Mouse (Mus musculus) Patski (cell line): Measurements from ENCODE around the gene Ank2. TPM values are rescaled to one million over a fixed set of nuclear protein-coding genes. Genes with fewer than 3 reads are reported as not detected.

Experiments used
- ATAC-seq: fragments of 100-300 bp; one replicate; pipeline ENCODE4 v1.8.0; 2021
- CTCF ChIA-PET: fragments of 350-600 bp; sonication (Branson Sonifier 250); formaldehyde crosslinking; loops from one replicate; lab custom pipeline; 2022; ENCODE audit warnings: inconsistent platforms; lab: Charles Lee
- POLR2A ChIA-PET: fragments of 350-600 bp; sonication (Branson Sonifier 250); formaldehyde crosslinking; loops from one replicate; lab custom pipeline; 2022; ENCODE audit warnings: antibody characterized with exemption, inconsistent platforms; lab: Charles Lee
- DNase-seq: peaks from one replicate; pipeline ENCODE4 v3.0.0-alpha.2; 2011; ENCODE audit warnings: low read depth, low spot score
- H3K27me3 ChIP-seq: fragments of 371-371 bp; one replicate; pipeline ENCODE4 v1.5.1; 2021
- CTCF ChIP-seq: fragments of 100-300 bp; IDR thresholded peaks from one replicate; pipeline ENCODE4 v1.5.1; 2021
- in situ Hi-C: fragments of 300-500 bp; cut with MboI; formaldehyde crosslinking; loops from 3 replicates; pipeline ENCODE4 v1.11.1; 2018; ENCODE audit warnings: low pct_unique_long_range_greater_than_20kb, mixed read lengths
- polyA plus RNA-seq: library from polyadenylated mRNA; unstranded; gene quantifications from one replicate; pipeline ENCODE4 v1.2.3, GENCODE M21; 2021

Gene Ank2
- polyA plus RNA-seq: 47.7 TPM

DNA sequence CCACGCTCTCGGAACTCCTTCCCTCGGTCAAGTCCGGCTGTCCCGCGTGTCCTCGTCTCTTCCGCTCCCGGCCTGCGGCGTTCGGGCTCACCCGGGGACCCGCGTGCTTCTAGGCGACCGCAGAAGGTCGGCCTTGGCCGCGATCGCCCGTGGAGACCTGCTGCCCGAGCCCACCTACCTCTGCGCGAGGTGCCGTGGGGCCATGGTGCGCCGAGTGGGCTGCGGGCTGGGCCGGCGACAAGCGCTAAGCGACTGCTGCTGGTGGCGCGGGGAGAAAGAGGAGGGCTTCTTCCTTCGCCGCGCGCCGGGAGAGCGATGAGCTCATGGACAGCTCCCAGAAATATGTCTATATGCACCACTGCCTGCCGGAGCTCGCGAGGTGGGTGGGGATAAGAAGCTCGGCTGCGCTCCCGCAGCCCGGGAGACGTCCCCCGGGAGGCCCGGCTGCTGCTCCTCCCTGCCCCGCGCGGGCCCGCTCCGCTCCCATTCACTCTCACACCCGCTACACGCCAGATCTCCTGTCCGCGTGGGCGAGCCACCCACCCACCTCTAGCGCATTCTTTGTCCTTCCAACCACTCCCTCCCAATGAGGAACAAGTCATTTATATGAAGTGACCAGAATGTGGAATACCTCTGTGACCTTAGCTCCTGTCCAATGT lies at the start of gene Ank2:
Ank2 (minus strand) TSS at position 609 of the 659 bp plus-strand sequence.
- ATAC-seq (peak; percentile 96), DNase-seq (peak; percentile 27)
- POLR2A ChIA-PET: no interaction called here
- TF ChIP-seq CTCF: no peak
- CTCF ChIA-PET: interaction anchor here (0.9 to 2.0 kb wide), 7 partner anchors 11 to 186 kb away, joined by 3 to 6 read pairs (median 3); no protein-coding TSS in a partner anchor
- H3K27me3 ChIP-seq: no peaks in the 10 kb centered on the region
- in situ Hi-C loops: no loop called here

DNA sequence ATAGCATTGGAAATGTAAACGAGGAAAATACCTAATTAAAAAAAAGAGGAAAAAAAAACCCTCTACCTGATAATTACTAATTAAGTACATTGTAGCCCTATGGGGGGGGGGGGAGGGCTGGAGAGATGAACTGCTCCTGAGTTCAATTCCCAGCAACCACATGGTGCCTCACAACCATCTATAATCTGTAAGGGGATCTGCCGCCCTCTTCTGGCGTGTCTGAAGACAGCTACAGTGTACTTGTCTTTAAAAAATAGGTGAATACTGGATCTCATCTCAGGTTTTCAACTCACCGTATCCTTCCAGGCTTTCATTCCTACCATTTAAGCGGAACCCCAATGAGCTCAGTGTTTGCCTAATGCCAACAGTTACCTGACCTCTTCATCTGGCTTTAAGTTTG lies 48.7 kb upstream of the Ank2 start:
- DNase-seq (no peak), ATAC-seq (no peak)
- POLR2A ChIA-PET: no interaction called here
- peak; percentile 68 for TF ChIP-seq CTCF
- CTCF ChIA-PET: interaction anchor here (0.7 to 4.6 kb wide), 19 partner anchors 9 to 370 kb away, joined by 3 to 23 read pairs (median 4); partner anchors contain the start of gene Ank2
- in situ Hi-C loops: no loop called here
- no peaks in the 10 kb centered on the region for H3K27me3 ChIP-seq

DNA sequence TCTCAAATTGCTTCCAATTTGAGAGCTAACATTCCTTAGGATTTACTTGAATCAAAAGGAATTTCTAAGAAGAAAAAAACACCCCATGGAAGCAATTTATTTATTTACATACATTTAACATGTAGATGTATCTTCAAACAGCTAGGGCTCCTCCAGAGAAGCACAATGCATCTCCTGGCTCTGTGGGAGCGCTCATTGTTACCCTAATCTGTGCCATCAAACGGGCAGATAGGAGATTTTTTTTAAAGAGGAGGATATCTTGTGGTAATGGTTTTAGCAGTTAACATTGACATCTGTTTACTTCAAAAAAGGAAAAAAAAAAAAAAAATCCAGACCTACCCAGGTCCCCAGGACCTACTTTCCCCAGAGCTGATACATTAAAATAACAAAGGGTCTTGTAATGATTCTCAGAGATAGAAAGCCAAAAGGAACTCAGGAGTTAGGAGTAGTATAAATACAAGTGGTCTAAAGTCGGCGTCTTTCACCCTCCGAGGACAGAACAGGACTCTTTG lies 45.5 kb upstream of the Ank2 start:
- no peaks in the 10 kb centered on the region for H3K27me3 ChIP-seq
- no peak for DNase-seq
- no peak for ATAC-seq
- TF ChIP-seq CTCF: no peak
- in situ Hi-C loops: loop anchor here (5.0 kb wide), 1 partner anchor 357 kb away; no protein-coding TSS in a partner anchor
- CTCF ChIA-PET: interaction anchor here (1.2 to 1.7 kb wide), 2 partner anchors 90 to 94 kb away, joined by 4 to 6 read pairs; no protein-coding TSS in a partner anchor
- POLR2A ChIA-PET: no interaction called here

DNA sequence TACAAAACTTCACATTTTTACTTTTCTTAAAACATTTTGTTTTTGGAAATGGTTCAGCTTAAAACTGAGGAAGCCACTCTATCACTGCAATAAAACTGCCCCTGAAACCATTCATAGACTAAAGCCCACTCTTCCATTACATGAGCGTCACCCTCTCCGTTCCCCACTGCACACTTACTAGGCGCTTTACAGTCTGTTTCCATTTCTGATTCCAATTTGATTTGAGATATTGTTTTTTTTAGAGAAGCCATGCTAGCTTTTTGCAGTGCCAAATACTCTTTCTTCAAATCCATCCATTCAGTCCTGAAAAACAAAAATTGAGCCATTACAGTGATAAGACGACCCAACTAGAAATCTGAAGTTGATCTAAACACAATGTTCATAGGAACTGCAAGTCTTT lies 44.8 kb upstream of the Ank2 start:
- no peak for ATAC-seq
- ChIA-PET CTCF (interaction anchor here (0.6 to 1.7 kb wide), 4 partner anchors 43 to 234 kb away, joined by 3 to 6 read pairs (median 4); no protein-coding TSS in a partner anchor), POLR2A (no interaction called here)
- in situ Hi-C loops: loop anchor here (5.0 kb wide), 1 partner anchor 357 kb away; no protein-coding TSS in a partner anchor
- TF ChIP-seq CTCF: no peak
- no peaks in the 10 kb centered on the region for H3K27me3 ChIP-seq
- DNase-seq: no peak

- DNase-seq: no peak
- H3K27me3 ChIP-seq: no peaks in the 10 kb centered on the region
- in situ Hi-C loops: no loop called here
- no peak for ATAC-seq
- no peak for TF ChIP-seq CTCF
- ChIA-PET CTCF (interaction anchor here (1.4 to 3.6 kb wide), 4 partner anchors 9 to 85 kb away, joined by 4 to 12 read pairs (median 8); no protein-coding TSS in a partner anchor), POLR2A (interaction anchor here (1.5 kb wide), 1 partner anchor 11 kb away, joined by 3 read pairs; no protein-coding TSS in a partner anchor)
Measured at GRCm38 (mm10) chr3:127539193-127539592, 40.0 kb upstream of the Ank2 start.

DNA sequence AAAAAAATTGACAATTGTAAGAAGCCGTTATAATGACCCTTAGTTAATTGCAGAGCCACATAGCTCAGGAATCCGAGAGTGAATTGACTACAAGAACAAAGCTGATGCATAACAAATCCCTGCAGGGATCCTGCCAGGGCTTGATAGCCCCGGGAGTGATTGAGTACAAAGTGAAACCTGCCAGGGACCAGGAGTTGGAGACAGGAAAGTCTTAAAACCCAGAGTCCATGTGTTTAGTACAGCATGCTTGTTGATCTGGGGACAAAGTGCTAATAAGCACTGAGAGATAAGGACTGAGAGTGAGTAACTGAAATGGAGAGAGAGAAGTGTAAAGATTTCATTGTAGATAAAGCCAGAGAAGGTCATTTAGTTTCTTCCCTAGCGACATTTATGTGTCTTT lies 31.1 kb upstream of the Ank2 start:
- H3K27me3 ChIP-seq: no peaks in the 10 kb centered on the region
- ATAC-seq (peak; percentile 39), DNase-seq (no peak)
- ChIA-PET POLR2A (no interaction called here), CTCF (no interaction called here)
- no peak for TF ChIP-seq CTCF
- in situ Hi-C loops: no loop called here

GRCm38 (mm10) chr3:127529824-127530223 lies 30.7 kb upstream of the Ank2 start:
- ChIA-PET CTCF (interaction anchor here (1.9 kb wide), 1 partner anchor 9 kb away, joined by 6 read pairs; no protein-coding TSS in a partner anchor), POLR2A (no interaction called here)
- ATAC-seq (no peak), DNase-seq (no peak)
- in situ Hi-C loops: no loop called here
- no peaks in the 10 kb centered on the region for H3K27me3 ChIP-seq
- no peak for TF ChIP-seq CTCF

- no peaks in the 10 kb centered on the region for H3K27me3 ChIP-seq
- no peak for ATAC-seq
- ChIA-PET POLR2A (interaction anchor here (1.1 kb wide), 1 partner anchor 10 kb away, joined by 3 read pairs; no protein-coding TSS in a partner anchor), CTCF (interaction anchor here (1.0 to 1.9 kb wide), 2 partner anchors 10 to 78 kb away, joined by 3 to 6 read pairs; no protein-coding TSS in a partner anchor)
- TF ChIP-seq CTCF: no peak
- DNase-seq: no peak
- in situ Hi-C loops: no loop called here
Measured at GRCm38 (mm10) chr3:127529210-127529609, 30.1 kb upstream of the Ank2 start.

- in situ Hi-C loops: no loop called here
- ATAC-seq: no peak
- no peak for DNase-seq
- H3K27me3 ChIP-seq: no peaks in the 10 kb centered on the region
- ChIA-PET POLR2A (interaction anchor here (1.1 kb wide), 1 partner anchor 10 kb away, joined by 3 read pairs; no protein-coding TSS in a partner anchor), CTCF (no interaction called here)
- no peak for TF ChIP-seq CTCF
Measured at GRCm38 (mm10) chr3:127527465-127528034, 28.4 kb upstream of the Ank2 start.

DNA sequence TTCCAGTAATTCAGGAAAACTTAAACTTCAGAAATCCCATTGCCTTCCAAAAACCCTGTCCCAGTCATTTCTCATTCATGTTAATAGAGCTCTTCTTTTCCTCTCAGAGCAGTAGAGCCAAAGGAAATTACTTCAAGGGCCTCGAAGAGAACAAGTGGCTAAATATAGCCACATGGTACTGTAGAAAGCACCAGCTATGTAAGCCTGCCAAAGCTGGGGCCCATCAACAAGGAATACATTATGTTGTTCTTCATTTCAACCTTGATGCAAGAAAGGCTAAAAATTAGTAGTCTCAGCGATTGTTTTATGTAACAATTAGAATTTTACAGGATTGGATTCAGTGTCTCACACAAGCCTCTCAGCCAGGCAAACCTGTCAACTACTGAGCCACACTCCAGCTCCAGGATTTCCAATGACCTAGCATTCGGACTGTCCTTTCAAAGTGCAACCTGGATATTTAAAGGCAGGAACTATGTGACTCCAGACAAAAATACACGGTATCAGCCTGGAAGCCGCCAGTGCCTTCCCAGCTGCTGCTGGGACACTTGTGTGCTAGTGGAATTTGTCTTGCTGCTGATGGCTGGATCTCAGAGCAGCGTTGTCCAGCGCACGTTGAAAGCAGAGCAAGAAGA lies 26.2 kb upstream of the Ank2 start:
- no peak for DNase-seq
- in situ Hi-C loops: no loop called here
- no peak for TF ChIP-seq CTCF
- H3K27me3 ChIP-seq: no peaks in the 10 kb centered on the region
- no peak for ATAC-seq
- CTCF ChIA-PET: interaction anchor here (0.7 to 1.9 kb wide), 6 partner anchors 11 to 25 kb away, joined by 3 to 4 read pairs (median 4); no protein-coding TSS in a partner anchor
- POLR2A ChIA-PET: no interaction called here
